Mouse (Mus musculus): Measurements from ENCODE around the gene Cops2.

The Cops2 gene

GRCm38 (mm10) chr2:125782719-125783109, 76.2 kb downstream of the Cops2 start, which contains the start of gene Secisbp2l:
Secisbp2l (minus strand) TSS chr2:125782870.
- peak; percentile 56 to 80 for DNase-seq (ENCODE audit: low read depth in 1 of 2, low spot score in 2 of 2)

DNA sequence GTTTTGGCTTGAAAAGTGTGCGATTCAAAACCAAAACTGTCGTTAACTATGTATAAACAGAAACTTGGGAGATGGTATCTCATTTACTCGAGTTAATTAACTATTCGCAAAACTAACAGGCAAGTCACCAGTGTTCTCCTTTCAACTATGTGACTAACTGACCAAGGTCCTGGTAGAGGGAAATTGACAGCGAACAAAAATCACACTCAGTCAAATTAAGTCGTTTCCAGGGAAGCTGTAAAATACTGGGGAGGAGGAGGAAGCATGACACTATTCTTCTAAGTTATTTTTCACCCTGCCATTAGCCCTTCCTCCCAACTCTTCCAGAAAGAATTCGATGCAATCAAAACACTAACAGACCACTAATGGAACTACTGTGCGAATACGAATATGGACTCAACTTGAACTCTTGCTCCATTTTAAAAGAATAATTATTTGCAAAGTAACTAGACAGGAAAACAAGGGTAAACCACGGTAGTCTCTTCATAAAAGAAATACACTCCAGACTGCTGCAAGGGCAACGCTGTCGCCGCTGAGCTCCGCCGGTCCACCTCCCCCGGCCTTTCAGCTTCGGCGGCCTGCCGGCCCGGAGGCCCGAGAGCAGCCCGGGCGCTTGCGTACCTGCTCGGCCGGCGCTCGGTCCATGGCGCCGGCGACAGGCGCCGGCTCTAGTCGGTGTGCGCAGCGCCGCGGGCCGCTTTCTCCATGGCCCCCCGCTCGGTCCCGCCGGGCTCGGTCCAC, 76.8 kb downstream of the Cops2 start:
- no peak for DNase-seq (ENCODE audit: low read depth in 1 of 2, low spot score in 2 of 2)

DNA sequence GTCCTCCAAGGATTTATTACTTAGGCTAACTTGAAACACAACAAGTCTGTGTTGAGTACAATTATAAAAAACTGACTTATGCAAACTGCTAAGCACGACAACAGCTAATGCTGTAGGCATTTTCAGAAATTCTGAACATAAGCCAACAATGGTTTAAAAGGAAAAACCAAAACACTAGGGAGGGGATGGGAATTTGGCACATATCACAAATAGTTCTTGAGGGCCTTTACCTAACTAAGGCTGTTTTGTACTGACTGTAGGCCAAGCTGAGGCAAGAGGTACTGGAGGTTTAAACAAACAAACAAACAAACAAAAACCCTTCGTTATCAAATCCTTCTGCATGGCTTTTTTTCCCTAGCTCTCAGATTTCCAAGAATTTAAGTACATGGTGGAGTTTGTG, 77.9 kb downstream of the Cops2 start:
- no peak for DNase-seq (ENCODE audit: low read depth in 1 of 2, low spot score in 2 of 2)
